ENCODE assay signal across 9 mouse cellular contexts in genomic region chr2:145161046-145161700, GRCm38 (mm10). TPM values are rescaled to one million over a fixed set of nuclear protein-coding genes. Genes with fewer than 3 reads are reported as not detected.
DNase-seq lines count a peak whose midpoint lies in the region; ATAC-seq and TF ChIP-seq lines count a peak whose summit lies in the region.
"Had no signal": no experiment of that assay in that cellular context is flagged by ENCODE, and none has a peak within 500 bp of the region (broad histone marks: within the 10 kb centered on the region; RNA-seq: fewer than 3 reads in every experiment).

No protein-coding gene starts in this region.

- no peak overlapping the region for H3K4me2 ChIP-seq in heart, embryonic 11.5 days
- no peak overlapping the region for H3K4me2 ChIP-seq in intestine, postnatal 0 days (replicated peaks; ENCODE audit: low read depth)
- no peak overlapping the region for H3K4me2 ChIP-seq in midbrain, embryonic 15.5 days
- no peak overlapping the region for H3K4me2 ChIP-seq in stomach, embryonic 14.5 days (replicated peaks; ENCODE audit: low read depth, low read length)

- no peak overlapping the region for H3K27ac ChIP-seq in heart, embryonic 11.5 days (ENCODE audit: low read depth, low read length)
- no peak overlapping the region for H3K27ac ChIP-seq in intestine, postnatal 0 days (ENCODE audit: low read depth, low read length)
- H3K27ac ChIP-seq in midbrain, embryonic 15.5 days = no peak overlapping the region
- no peak overlapping the region for H3K27ac ChIP-seq in stomach, embryonic 14.5 days (ENCODE audit: low read length)

- H3K9me3 ChIP-seq in heart, embryonic 11.5 days (replicated peaks; ENCODE audit: control insufficient read depth, low read length) = no peaks in the 10 kb centered on the region
- H3K9me3 ChIP-seq in intestine, postnatal 0 days (ENCODE audit: control insufficient read depth) = no peaks in the 10 kb centered on the region
- no peaks in the 10 kb centered on the region for H3K9me3 ChIP-seq in midbrain, embryonic 15.5 days
- no peaks in the 10 kb centered on the region for H3K9me3 ChIP-seq in stomach, embryonic 14.5 days (ENCODE audit: control insufficient read depth, low read depth, low read length)

- DNase-seq in heart, adult 18-20 months = peak; percentile 71 to 94
- DNase-seq in cerebellum, postnatal 25 days = peak; percentile 90 to 93
- DNase-seq in gastrocnemius, adult 8-10 months (ENCODE audit: low spot score in 2 of 2) = peak; percentile 47 to 61
- peak; percentile 81 to 86 for DNase-seq in left cerebral cortex, postnatal 25 days (ENCODE audit: low spot score in 2 of 2)

- WGBS in heart, embryonic 11.5 days (ENCODE audit: insufficient replicate concordance) = 24% methylated on average over 12 of the region's 12 CpGs
- WGBS in intestine, postnatal 0 days = 24% methylated on average over 12 of the region's 12 CpGs
- 25% methylated on average over 12 of the region's 12 CpGs for WGBS in midbrain, embryonic 15.5 days
- WGBS in stomach, embryonic 14.5 days = 25% methylated on average over 12 of the region's 12 CpGs

- intact Hi-C loops in left cerebral cortex, postnatal 25 days (cut with DNase I) = loop anchor here (1.0 to 5.0 kb wide), 3 partner anchors 356 to 524 kb away; no protein-coding TSS in a partner anchor

- H3K27me3 ChIP-seq in heart, embryonic 11.5 days (ENCODE audit: control insufficient read depth, insufficient read depth, low read length) = no peaks in the 10 kb centered on the region
- H3K27me3 ChIP-seq in intestine, postnatal 0 days (replicated peaks; ENCODE audit: control insufficient read depth, insufficient read depth, low read length) = no peaks in the 10 kb centered on the region
- 0 out of 2 replicates have a peak, but pooled peaks cover 4% of the 10 kb centered on the region for H3K27me3 ChIP-seq in midbrain, embryonic 15.5 days (replicated peaks)
- H3K27me3 ChIP-seq in stomach, embryonic 14.5 days (ENCODE audit: control insufficient read depth, insufficient read depth, low read length) = no peaks in the 10 kb centered on the region

- TF ChIP-seq CTCF in intestine, postnatal 0 days (IDR thresholded peaks at IDR 0.05; ENCODE audit: low read depth) = peak; percentile 91

- ATAC-seq in heart, embryonic 11.5 days (replicated peaks; ENCODE audit: insufficient number of reproducible peaks, low FRiP score, low TSS enrichment) = no peak; the same call in 1 of the 2 replicates
- 0 out of 2 replicates have a peak, but pooled peaks have one; percentile 16 for ATAC-seq in intestine, postnatal 0 days
- peak; percentile 60 for ATAC-seq in midbrain, embryonic 15.5 days (replicated peaks)
- ATAC-seq in stomach, embryonic 14.5 days (ENCODE audit: insufficient number of reproducible peaks, insufficient read depth, low FRiP score, low read depth) = peak; percentile 49; the same call in 1 of the 2 replicates

- H3K4me1 ChIP-seq in heart, embryonic 11.5 days (ENCODE audit: control insufficient read depth, insufficient read depth, low read length) = no peaks in the 10 kb centered on the region
- H3K4me1 ChIP-seq in intestine, postnatal 0 days (replicated peaks; ENCODE audit: control insufficient read depth, insufficient read depth, low read length) = no peaks in the 10 kb centered on the region
- no peaks in the 10 kb centered on the region for H3K4me1 ChIP-seq in midbrain, embryonic 15.5 days
- H3K4me1 ChIP-seq in stomach, embryonic 14.5 days (ENCODE audit: control insufficient read depth, insufficient read depth, low read length) = no peaks in the 10 kb centered on the region

- H3K36me3 ChIP-seq in heart, embryonic 11.5 days (ENCODE audit: control insufficient read depth, insufficient read depth, low read length) = no peaks in the 10 kb centered on the region
- no peaks in the 10 kb centered on the region for H3K36me3 ChIP-seq in intestine, postnatal 0 days (ENCODE audit: control insufficient read depth, insufficient read depth)
- no peaks in the 10 kb centered on the region for H3K36me3 ChIP-seq in midbrain, embryonic 15.5 days (replicated peaks)
- no peaks in the 10 kb centered on the region for H3K36me3 ChIP-seq in stomach, embryonic 14.5 days (ENCODE audit: control insufficient read depth, insufficient read depth, low read length)
- H3K36me3 ChIP-seq: G1E had no signal

- no peak overlapping the region for H3K4me3 ChIP-seq in heart, embryonic 11.5 days (ENCODE audit: low read depth, low read length)
- no peak overlapping the region for H3K4me3 ChIP-seq in intestine, postnatal 0 days (ENCODE audit: low read depth, low read length)
- no peak overlapping the region for H3K4me3 ChIP-seq in midbrain, embryonic 15.5 days
- H3K4me3 ChIP-seq in stomach, embryonic 14.5 days (ENCODE audit: low read depth, low read length) = no peak overlapping the region

- H3K9ac ChIP-seq in heart, embryonic 11.5 days (ENCODE audit: low read depth, low read length) = no peak overlapping the region
- H3K9ac ChIP-seq in intestine, postnatal 0 days (ENCODE audit: low read depth, low read length) = no peak overlapping the region
- H3K9ac ChIP-seq in midbrain, embryonic 15.5 days = no peak overlapping the region
- H3K9ac ChIP-seq in stomach, embryonic 14.5 days (replicated peaks; ENCODE audit: low read depth, low read length) = no peak overlapping the region

RNA-seq across cellular contexts. Expression of gene Slc24a3, which starts 6.4 kb away (rescaled TPM):
- 1 to 10 TPM; 1.7 to 4.3 TPM for total RNA-seq in heart, adult 18-20 months (2021)
- polyA plus RNA-seq in heart, embryonic 11.5 days (2014; fragmentation: Nextera tagmentation; extraction: Ambion mirVana) = 1.7 and 2.8 TPM in 2 replicates
- total RNA-seq in gastrocnemius, adult 8-10 months (2022) = 1 to 10 TPM in 3 of 4 experiments, under 1 TPM in 1; 0.85 to 1.4 (median 1.2) TPM
- polyA plus RNA-seq in intestine, postnatal 0 days (2015; fragmentation: Nextera tagmentation; extraction: Ambion mirVana) = 6.5 and 7.0 TPM in 2 replicates
- 100 to 1,000 TPM; 130 to 132 TPM for total RNA-seq in left cerebral cortex, postnatal 25 days (2021)
- polyA plus RNA-seq in midbrain, embryonic 15.5 days (2015; fragmentation: Nextera tagmentation; extraction: Ambion mirVana) = 17.4 and 19.6 TPM in 2 replicates
- polyA plus RNA-seq in stomach, embryonic 14.5 days (2014; fragmentation: Nextera tagmentation; extraction: Ambion mirVana) = 5.1 and 5.6 TPM in 2 replicates
- polyA plus RNA-seq: G1E had no signal
